Mouse (Mus musculus): ENCODE data around the gene Rbpj. TPM values are rescaled to one million over a fixed set of nuclear protein-coding genes. Genes with fewer than 3 reads are reported as not detected.

Rbpj gene
- total RNA-seq, 2 experiments from 2014 or later, result 20.3 to 25.8 TPM

- DNase-seq (ENCODE audit: low spot score in 2 of 2), result no peak
Observed at GRCm38 (mm10) chr5:53509465-53509864, 43.5 kb downstream of the Rbpj start.

- DNase-seq (ENCODE audit: low spot score in 2 of 2), result no peak
Observed at GRCm38 (mm10) chr5:53509927-53510326, 44.0 kb downstream of the Rbpj start.

- DNase-seq (ENCODE audit: low spot score in 2 of 2), result no peak
Observed at GRCm38 (mm10) chr5:53511426-53511825, 45.5 kb downstream of the Rbpj start.

GRCm38 (mm10) chr5:53514959-53515612 lies 49.1 kb downstream of the Rbpj start:
- no peak for DNase-seq (ENCODE audit: low spot score in 2 of 2)

GRCm38 (mm10) chr5:53516482-53516881 lies 50.5 kb downstream of the Rbpj start:
- no peak for DNase-seq (ENCODE audit: low spot score in 2 of 2)

GRCm38 (mm10) chr5:53517802-53518201 lies 51.9 kb downstream of the Rbpj start:
- DNase-seq (ENCODE audit: low spot score in 2 of 2), result no peak

GRCm38 (mm10) chr5:53519131-53519530 lies 53.2 kb downstream of the Rbpj start:
- DNase-seq (ENCODE audit: low spot score in 2 of 2), result no peak

GRCm38 (mm10) chr5:53519998-53520577 lies 54.1 kb downstream of the Rbpj start:
- no peak for DNase-seq (ENCODE audit: low spot score in 2 of 2)

GRCm38 (mm10) chr5:53523046-53523445 lies 57.1 kb downstream of the Rbpj start:
- DNase-seq (ENCODE audit: low spot score in 2 of 2), result peak; percentile 23 to 45

- no peak for DNase-seq (ENCODE audit: low spot score in 2 of 2)
Observed at GRCm38 (mm10) chr5:53524162-53524561, 58.2 kb downstream of the Rbpj start.

- no peak for DNase-seq (ENCODE audit: low spot score in 2 of 2)
Observed at GRCm38 (mm10) chr5:53524831-53525230, 58.9 kb downstream of the Rbpj start.

- DNase-seq (ENCODE audit: low spot score in 2 of 2), result peak; percentile 46 to 47
Observed at GRCm38 (mm10) chr5:53525305-53526069, 59.5 kb downstream of the Rbpj start.

- DNase-seq (ENCODE audit: low spot score in 2 of 2), result no peak
Observed at GRCm38 (mm10) chr5:53526070-53526430, 60.1 kb downstream of the Rbpj start.

GRCm38 (mm10) chr5:53529846-53530245 lies 63.9 kb downstream of the Rbpj start:
- no peak for DNase-seq (ENCODE audit: low spot score in 2 of 2)

- DNase-seq (ENCODE audit: low spot score in 2 of 2), result no peak
Observed at GRCm38 (mm10) chr5:53535096-53535495, 69.1 kb downstream of the Rbpj start.

GRCm38 (mm10) chr5:53536635-53537554 lies 70.9 kb downstream of the Rbpj start:
- no peak for DNase-seq (ENCODE audit: low spot score in 2 of 2)

GRCm38 (mm10) chr5:53539860-53540633 lies 74.1 kb downstream of the Rbpj start:
- DNase-seq (ENCODE audit: low spot score in 2 of 2), result no peak

- no peak for DNase-seq (ENCODE audit: low spot score in 2 of 2)
Observed at GRCm38 (mm10) chr5:53542073-53542472, 76.1 kb downstream of the Rbpj start.

GRCm38 (mm10) chr5:53543399-53543798 lies 77.4 kb downstream of the Rbpj start:
- no peak for DNase-seq (ENCODE audit: low spot score in 2 of 2)

GRCm38 (mm10) chr5:53543945-53544344 lies 78.0 kb downstream of the Rbpj start:
- DNase-seq (ENCODE audit: low spot score in 2 of 2), result no peak

- no peak for DNase-seq (ENCODE audit: low spot score in 2 of 2)
Observed at GRCm38 (mm10) chr5:53546440-53546839, 80.5 kb downstream of the Rbpj start.
